Mouse (Mus musculus): ENCODE measurements around the gene Fads3.

DNA sequence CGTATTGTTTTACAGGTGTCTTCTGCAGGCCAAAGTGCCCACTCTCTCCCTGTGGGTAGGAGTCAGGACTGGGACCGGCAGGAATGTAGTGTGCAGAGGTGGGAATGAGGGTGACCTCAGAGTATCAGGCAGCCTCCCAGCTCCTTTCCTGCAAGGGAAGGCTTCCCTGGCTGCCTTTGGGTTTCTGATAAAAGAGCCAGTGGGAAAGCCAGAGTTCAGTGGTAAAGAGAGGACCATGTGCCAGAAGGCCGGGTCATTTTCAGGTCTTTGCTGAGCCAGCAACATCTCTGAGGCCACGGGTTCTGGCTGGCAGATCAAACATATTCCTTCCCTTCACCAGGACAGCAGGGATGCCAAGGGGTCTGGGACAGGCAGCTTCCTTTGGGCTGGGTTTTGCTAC, 5.0 kb downstream of the Fads3 start:
- TF ChIP-seq GATA1 (IDR thresholded peaks at IDR 0.05; ENCODE audit: low read depth, low read length): no peak
- TF ChIP-seq MAZ (IDR thresholded peaks at IDR 0.05; ENCODE audit: low read depth, low read length): no peak
- no peak for TF ChIP-seq CTCF (IDR thresholded peaks at IDR 0.05 in 2 of 3, conservative IDR thresholded peaks at IDR 0.05 in 1 of 3; ENCODE audit: control insufficient read depth in 1 of 3, insufficient read depth in 1 of 3, low read depth in 2 of 3, low read length in 3 of 3, poor library complexity in 1 of 3, severe bottlenecking in 1 of 3)
- no peak for TF ChIP-seq MAX (IDR thresholded peaks at IDR 0.05; ENCODE audit: low read length)
- TF ChIP-seq POLR2A (IDR thresholded peaks at IDR 0.05; ENCODE audit: control insufficient read depth in 1 of 2, insufficient read depth in 1 of 2, low read depth in 1 of 2, low read length in 2 of 2, poor library complexity in 1 of 2): no peak
- TF ChIP-seq POLR2AphosphoS5 (IDR thresholded peaks at IDR 0.05; ENCODE audit: borderline replicate concordance, low read depth, low read length): no peak
- no peak for TF ChIP-seq MAFK (IDR thresholded peaks at IDR 0.05; ENCODE audit: borderline replicate concordance, low read depth, low read length)
- no peak for TF ChIP-seq MYC (IDR thresholded peaks at IDR 0.05; ENCODE audit: low read depth, low read length)
- no peak for TF ChIP-seq NRF1 (IDR thresholded peaks at IDR 0.05; ENCODE audit: insufficient read depth, low read depth, low read length, poor library complexity, severe bottlenecking)
- TF ChIP-seq UBTF (IDR thresholded peaks at IDR 0.05; ENCODE audit: borderline replicate concordance, insufficient read depth, low read depth, low read length): no peak
- no peak for TF ChIP-seq TAL1 (IDR thresholded peaks at IDR 0.05; ENCODE audit: low read length)
- no peak for TF ChIP-seq POLR2AphosphoS2 (IDR thresholded peaks at IDR 0.05; ENCODE audit: low read length)
- no peak for TF ChIP-seq ZKSCAN1 (IDR thresholded peaks at IDR 0.05; ENCODE audit: low read depth, low read length)

All from MEL (cell line).